Mouse (Mus musculus) CD8-positive naive resting alpha-beta T cell, adult 2 months (primary cell): Measurements from ENCODE around the gene Arhgef5.
"Not testable (repeated sequence)": the region's sequence is repeated elsewhere in the genome, so short reads cannot be mapped to it uniquely, and the experiment has no call there.

Source experiments
- DNase-seq, 2 experiments: peaks; one replicate each; pipeline ENCODE4 v3.0.0; 2022; ENCODE audit warnings: low read depth in 2 of 2, low spot score in 2 of 2

The Arhgef5 gene

DNA sequence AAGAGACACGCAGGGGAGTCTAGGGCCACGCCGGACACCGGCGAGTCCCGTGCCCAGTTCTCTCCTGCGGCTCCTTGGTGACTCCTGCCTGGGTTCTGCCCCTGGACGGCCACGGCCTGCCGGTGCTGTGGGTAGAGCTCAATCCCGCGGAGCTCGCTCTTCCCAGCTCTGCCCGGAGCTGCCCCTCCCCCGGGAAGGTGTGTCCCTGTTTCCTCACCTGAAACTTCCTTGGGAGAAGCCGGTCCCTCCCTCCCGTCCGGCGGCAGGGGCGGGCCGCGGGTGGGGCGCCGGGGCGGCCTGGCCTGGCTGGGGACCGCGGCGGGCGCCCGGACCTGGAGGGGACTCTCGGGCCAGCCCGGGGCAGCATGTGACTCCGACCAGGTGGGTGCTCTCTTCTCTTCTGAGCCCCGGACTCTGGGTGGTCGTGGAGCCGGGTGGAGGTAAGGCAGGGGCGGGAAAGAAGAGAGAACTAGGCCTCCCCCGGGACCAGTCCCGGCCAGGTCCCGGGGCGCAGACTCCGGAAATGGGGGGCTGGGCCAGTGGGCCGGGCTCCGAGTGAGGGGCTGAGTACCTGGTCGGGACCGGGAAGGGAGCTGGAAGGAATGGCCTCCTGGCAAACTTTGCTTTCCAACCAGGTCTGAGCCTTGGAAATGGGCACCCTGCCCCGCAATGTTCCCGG lies at the start of gene Arhgef5:
Gene Arhgef5 (plus strand): TSS at position 220 of the 679 bp plus-strand sequence.
- DNase-seq, result peak; percentile 4 to 10

GRCm38 (mm10) chr6:43231255-43231654 lies 34.1 kb upstream of the Arhgef5 start, which contains the start of gene Olfr47:
Olfr47 (plus strand) TSS chr6:43231529.
- not testable (repeated sequence) for DNase-seq

GRCm38 (mm10) chr6:43242061-43242460 lies 23.3 kb upstream of the Arhgef5 start:
- no peak for DNase-seq

- no peak for DNase-seq
Measured at GRCm38 (mm10) chr6:43247396-43247795, 18.0 kb upstream of the Arhgef5 start.

GRCm38 (mm10) chr6:43252994-43253393 lies 12.4 kb upstream of the Arhgef5 start:
- DNase-seq, result no peak

DNA sequence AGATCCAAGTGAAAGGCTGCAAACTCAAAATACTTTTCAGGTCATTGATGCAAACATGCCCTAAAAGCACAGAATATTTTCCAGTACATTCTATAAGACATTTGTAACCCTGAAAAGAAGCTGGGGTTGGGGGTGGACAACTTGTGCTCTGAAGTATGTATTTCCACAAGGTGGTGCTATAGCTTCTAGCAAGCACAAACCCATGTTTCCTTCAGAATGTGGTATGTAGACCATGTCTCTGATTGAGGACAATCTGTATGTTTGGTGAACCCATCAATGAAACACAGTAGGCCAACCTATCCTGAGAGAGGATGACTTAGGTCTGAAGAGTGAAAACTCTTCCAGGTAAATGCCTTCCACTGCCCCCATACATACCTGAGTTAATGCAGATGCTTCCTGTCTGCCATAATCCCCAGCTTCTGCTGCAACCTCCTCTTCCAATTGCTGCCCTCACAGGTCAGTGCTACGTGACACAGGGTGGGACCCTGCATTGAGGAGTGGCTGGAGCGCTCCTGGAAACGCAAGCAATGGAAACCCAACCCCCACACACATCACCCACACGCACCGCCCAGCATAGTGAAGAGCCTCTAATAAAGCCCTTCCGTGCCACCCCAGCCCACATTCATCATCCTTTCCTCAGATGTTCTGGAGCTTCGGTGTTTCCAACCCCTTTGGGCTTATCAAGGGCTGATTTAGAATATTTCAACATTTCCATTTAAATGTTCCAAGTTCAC lies 11.0 kb upstream of the Arhgef5 start:
- no peak for DNase-seq

GRCm38 (mm10) chr6:43260756-43261155 lies 4.6 kb upstream of the Arhgef5 start:
- DNase-seq, result no peak

DNA sequence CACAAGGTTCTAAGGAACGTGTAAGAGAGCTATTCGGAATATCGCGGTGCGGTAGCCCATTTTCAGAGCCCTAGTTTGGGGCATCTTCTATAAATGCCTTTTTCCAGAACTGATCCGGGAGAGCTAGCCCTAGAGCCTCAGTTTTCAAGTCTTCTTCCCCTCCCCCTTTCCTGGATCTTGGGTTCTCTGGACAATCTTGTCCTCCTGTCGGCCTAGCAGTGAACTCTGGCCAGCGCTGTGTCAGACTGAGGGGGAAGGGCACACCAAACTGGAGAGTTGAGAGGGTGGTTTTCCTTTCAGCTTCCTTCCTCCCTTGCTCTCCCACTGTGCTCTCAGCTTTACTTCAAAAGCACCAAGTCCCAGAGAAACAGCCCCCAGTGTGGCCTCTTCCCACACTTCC lies 974 bp downstream of the Arhgef5 start:
- no peak for DNase-seq

GRCm38 (mm10) chr6:43272597-43272996 lies 7.2 kb downstream of the Arhgef5 start:
- no peak for DNase-seq

DNA sequence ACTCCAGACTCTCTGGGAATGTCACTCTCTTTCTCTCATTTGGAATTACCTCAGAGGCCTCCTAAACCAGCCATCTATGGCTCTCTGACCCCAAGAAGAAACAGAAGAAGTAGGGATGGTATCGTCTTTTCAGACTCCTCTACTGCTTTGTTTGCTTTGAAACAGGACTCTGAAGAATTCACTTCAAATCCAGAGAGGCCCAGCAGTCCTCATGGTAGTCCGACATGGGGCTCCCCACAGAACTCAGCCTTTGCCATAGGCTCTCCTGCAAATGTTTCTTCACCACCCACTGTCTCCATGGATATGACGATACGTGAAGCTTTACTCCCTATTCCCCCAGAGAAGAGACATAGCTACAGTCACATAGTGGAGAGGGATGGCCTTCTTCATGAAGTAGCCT lies 8.7 kb downstream of the Arhgef5 start:
- DNase-seq, result no peak

- no peak for DNase-seq
Measured at GRCm38 (mm10) chr6:43278247-43278646, 12.9 kb downstream of the Arhgef5 start.

DNA sequence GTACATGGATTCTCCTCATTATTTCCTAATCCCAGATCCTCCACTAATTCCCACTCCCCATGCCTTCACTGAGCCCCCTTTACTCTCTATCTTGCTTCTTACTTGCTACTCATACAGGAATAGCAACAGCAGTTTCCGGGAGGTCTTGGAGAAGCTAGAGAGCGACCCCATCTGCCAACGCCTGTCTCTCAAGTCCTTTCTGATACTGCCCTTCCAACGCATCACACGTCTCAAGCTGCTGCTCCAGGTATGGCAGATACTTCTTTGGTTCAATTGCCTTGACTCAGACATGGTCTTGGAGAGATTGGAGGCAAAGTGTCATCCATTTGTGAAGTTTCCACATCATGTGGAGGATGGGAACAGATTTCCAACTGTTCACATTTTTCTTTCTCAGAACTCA lies 15.1 kb downstream of the Arhgef5 start:
- DNase-seq, result no peak

DNA sequence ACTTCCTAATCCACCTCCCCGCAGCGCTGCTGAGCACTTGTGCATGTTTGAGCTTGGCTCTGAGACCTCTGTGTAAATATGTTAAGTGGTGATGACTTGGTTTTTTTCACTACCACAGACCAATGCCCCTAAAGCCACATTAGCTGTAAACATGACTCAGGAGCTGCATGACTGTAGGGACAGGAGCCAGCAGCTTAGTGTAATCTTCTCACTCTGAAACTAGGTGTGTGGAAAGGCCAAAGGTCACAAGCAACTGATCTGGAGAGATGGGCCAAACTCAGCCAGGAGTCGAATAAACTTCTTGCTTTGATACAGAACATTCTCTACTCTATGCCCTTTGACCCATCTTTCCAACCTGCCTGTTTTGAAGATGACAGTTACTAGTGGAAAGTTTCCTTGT lies 26.7 kb downstream of the Arhgef5 start:
- DNase-seq, result no peak

- DNase-seq, result no peak
Measured at GRCm38 (mm10) chr6:43292471-43293076, 27.2 kb downstream of the Arhgef5 start.

- DNase-seq, result no peak
Measured at GRCm38 (mm10) chr6:43293175-43293574, 27.8 kb downstream of the Arhgef5 start.

- no peak for DNase-seq
Measured at GRCm38 (mm10) chr6:43295908-43296307, 30.5 kb downstream of the Arhgef5 start.

- no peak for DNase-seq
Measured at GRCm38 (mm10) chr6:43296798-43297507, 31.6 kb downstream of the Arhgef5 start.

DNA sequence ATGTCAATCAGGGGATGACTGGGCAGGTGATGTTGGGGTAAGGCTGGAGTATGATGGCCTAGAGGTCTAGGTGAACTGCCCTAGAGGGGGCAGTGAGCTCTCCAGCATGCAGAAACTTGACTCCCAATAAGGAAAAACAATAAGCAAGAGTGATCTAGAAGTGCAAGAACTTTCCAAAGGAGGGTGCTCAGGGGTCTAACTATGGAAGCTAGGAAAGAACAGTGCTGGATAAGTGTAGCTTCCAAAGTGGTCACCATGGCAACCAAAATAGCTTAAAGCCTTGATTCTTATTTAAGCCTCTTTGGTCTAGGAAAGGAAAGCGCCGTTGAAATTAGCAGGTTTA lies 32.1 kb downstream of the Arhgef5 start:
- DNase-seq, result no peak

DNA sequence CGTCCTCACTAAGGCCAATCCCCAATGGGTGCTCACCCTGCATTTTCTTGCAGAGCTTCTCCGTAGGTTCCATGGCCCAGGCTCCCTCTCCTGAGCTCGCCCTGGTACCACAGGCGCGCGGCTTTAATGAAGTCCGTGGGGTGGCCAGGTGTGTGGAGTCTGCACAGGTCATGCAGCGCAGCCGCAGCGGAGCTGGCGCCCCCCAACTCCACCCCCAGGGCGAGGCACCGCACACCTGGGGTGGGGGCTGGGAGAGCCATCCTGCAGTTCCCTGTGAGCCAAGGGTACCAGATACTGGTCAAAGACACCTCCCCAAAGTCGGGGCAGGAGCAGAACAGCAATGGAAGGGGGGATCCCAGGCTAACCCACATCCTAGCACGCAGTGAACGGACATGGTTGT lies 44.1 kb downstream of the Arhgef5 start, which contains the start of gene Nobox:
Gene Nobox (minus strand): TSS at position 101 of the 400 bp plus-strand sequence.
- no peak for DNase-seq

- DNase-seq, result no peak
Measured at GRCm38 (mm10) chr6:43310071-43310470, 44.7 kb downstream of the Arhgef5 start.

GRCm38 (mm10) chr6:43312546-43312945 lies 47.2 kb downstream of the Arhgef5 start:
- no peak for DNase-seq
